Mouse (Mus musculus): ENCODE results near the gene Trit1.

GRCm38 (mm10) chr4:123021591-123021990 is 5.2 kb downstream of the Trit1 start:
- TF ChIP-seq CTCF (IDR thresholded peaks at IDR 0.05) (no peak), POLR2A (IDR thresholded peaks at IDR 0.05; ENCODE audit: insufficient read depth, low read depth, low read length) (no peak), EP300 (IDR thresholded peaks at IDR 0.05; ENCODE audit: insufficient read depth, low read depth, low read length) (no peak)

All from heart, adult 2 months (tissue).